Mouse (Mus musculus): ENCODE data around the gene Elmo1.
A peak's percentile ranks its signal among the peaks of the same experiment; 100 is the strongest.

The Elmo1 gene

GRCm38 (mm10) chr13:20097006-20097617 is 6.7 kb downstream of the Elmo1 start:
- DNase-seq, result no peak

- DNase-seq, result no peak
Observed at GRCm38 (mm10) chr13:20097934-20098593, 7.7 kb downstream of the Elmo1 start.

- DNase-seq, result no peak
Observed at GRCm38 (mm10) chr13:20098594-20098965, 8.2 kb downstream of the Elmo1 start.

GRCm38 (mm10) chr13:20099546-20099945 is 9.2 kb downstream of the Elmo1 start:
- peak in 1 of 2 experiments; percentile 18 for DNase-seq

- no peak for DNase-seq
Observed at GRCm38 (mm10) chr13:20100357-20100756, 10.0 kb downstream of the Elmo1 start.

- no peak for DNase-seq
Observed at GRCm38 (mm10) chr13:20101691-20102090, 11.3 kb downstream of the Elmo1 start.

GRCm38 (mm10) chr13:20104791-20105190 is 14.4 kb downstream of the Elmo1 start:
- DNase-seq, result no peak

GRCm38 (mm10) chr13:20105996-20106395 is 15.6 kb downstream of the Elmo1 start:
- no peak for DNase-seq

GRCm38 (mm10) chr13:20107953-20108498 is 17.6 kb downstream of the Elmo1 start:
- DNase-seq, result no peak

GRCm38 (mm10) chr13:20108956-20109355 is 18.6 kb downstream of the Elmo1 start:
- DNase-seq, result no peak

- DNase-seq, result no peak
Observed at GRCm38 (mm10) chr13:20109446-20109845, 19.1 kb downstream of the Elmo1 start.

GRCm38 (mm10) chr13:20109987-20110680 is 19.7 kb downstream of the Elmo1 start:
- DNase-seq, result no peak

GRCm38 (mm10) chr13:20111256-20111800 is 20.9 kb downstream of the Elmo1 start:
- DNase-seq, result no peak

GRCm38 (mm10) chr13:20115131-20115907 is 24.9 kb downstream of the Elmo1 start:
- DNase-seq, result no peak

GRCm38 (mm10) chr13:20116019-20116418 is 25.6 kb downstream of the Elmo1 start:
- no peak for DNase-seq

- no peak for DNase-seq
Observed at GRCm38 (mm10) chr13:20116868-20117510, 26.6 kb downstream of the Elmo1 start.

- no peak for DNase-seq
Observed at GRCm38 (mm10) chr13:20117691-20118090, 27.3 kb downstream of the Elmo1 start.

GRCm38 (mm10) chr13:20118909-20119308 is 28.5 kb downstream of the Elmo1 start:
- no peak for DNase-seq

GRCm38 (mm10) chr13:20120723-20121122 is 30.3 kb downstream of the Elmo1 start:
- DNase-seq, result no peak

- no peak for DNase-seq
Observed at GRCm38 (mm10) chr13:20121385-20122043, 31.1 kb downstream of the Elmo1 start.

- DNase-seq, result no peak
Observed at GRCm38 (mm10) chr13:20123975-20124374, 33.6 kb downstream of the Elmo1 start.

- no peak for DNase-seq
Observed at GRCm38 (mm10) chr13:20124965-20125364, 34.6 kb downstream of the Elmo1 start.
